Mouse (Mus musculus) adipose tissue, adult 10 weeks (tissue): Measurements from ENCODE around the gene 2900026A02Rik. TPM values are rescaled to one million over a fixed set of nuclear protein-coding genes. Genes with fewer than 3 reads are reported as not detected.

Experiments
- polyA plus RNA-seq: library from polyadenylated mRNA; stranded (reverse); fragments of 350-450 nt; fragmentation: Illumina TruSeq; extraction: RNeasy Lipid Tissue Mini Kit (QIAGEN cat#74804); gene quantifications from one replicate; pipeline ENCODE4 v1.2.3, GENCODE M21; 2014; ENCODE audit warnings: low read depth, low replicate concordance

The 2900026A02Rik gene
- polyA plus RNA-seq, result 19.1 TPM

DNA sequence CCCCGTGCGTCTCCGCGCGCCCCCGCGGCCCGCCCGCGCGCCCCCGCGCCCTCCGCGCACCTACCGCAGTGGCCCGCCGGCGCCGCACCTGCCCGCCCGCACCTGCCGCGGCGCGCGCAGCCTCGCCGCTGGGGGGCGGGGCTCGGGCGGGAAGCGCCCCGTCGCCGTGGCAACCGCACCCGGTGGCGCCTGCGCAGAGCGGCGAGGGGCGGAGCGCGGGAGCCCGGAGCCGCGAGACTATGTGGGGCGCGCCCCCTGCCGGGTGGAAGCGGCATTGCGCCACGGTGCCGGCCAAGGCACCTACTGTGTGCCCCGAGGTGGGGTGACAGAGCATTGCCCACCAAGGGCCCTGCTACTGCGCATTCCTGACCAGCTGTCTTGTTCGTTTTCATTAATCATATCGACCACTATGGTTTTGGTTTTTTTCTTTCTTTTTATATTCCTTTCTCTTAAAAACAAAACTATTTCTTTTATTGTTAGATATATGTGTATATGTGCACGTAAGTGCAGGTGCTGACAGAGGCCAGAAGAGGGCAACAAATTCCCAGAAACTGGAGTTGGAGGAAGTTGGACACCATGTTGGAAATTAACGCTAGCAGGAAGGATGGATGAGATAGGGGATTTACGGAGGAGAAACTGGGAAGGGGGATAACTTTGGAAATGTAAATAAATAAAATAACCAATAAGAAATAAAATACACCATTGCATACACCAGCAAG, at the start of gene 2900026A02Rik:
TSS of gene 2900026A02Rik (minus strand) at position 90 of the 719 bp plus-strand sequence.

DNA sequence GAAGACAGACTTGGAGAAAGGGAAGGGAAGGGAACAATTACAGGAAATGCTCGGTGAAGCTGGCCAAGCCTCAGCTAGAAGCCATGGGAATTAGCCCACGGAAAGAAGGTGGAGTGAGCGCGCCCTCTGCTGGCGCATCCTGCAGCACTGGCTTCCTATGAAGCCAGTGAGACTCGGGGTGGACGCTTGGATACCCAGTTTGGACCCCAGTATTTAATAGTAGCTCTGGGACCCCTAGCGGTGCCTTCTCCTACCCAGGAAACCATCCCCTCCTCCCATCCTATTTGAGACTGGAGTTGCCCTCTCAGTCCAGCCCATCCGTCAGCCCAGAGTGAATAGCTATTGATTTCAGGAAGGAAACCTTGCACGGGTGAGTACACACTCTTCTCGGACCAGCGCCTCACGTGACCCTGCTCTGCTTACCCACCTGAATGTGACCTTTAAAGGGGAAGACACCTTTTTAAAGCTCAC, 5.6 kb upstream of the 2900026A02Rik start, which contains the start of gene Tmem211:
TSS of gene Tmem211 (plus strand) at position 278 of the 471 bp plus-strand sequence.

DNA sequence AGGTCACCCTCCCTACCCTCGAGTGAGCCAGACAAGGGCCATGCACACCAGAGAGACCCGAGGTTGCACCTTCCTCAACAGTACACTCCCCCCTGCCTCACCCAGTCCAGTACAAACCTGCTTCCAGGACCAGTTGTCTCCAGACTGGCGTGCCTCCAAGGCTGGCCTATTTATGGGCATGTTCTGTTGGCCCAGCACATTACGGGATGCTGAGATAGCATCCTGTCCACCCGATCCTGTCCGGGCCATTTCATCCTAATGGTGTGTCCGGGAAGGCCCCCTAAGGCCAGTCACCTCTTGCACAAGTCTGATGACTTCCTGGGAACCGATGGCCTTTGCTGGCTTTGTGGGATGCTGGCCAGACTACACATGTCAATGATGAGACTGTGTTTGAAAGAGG, 139.6 kb downstream of the 2900026A02Rik start, which contains the start of gene Crybb3:
TSS of gene Crybb3 (minus strand) at position 146 of the 400 bp plus-strand sequence.

DNA sequence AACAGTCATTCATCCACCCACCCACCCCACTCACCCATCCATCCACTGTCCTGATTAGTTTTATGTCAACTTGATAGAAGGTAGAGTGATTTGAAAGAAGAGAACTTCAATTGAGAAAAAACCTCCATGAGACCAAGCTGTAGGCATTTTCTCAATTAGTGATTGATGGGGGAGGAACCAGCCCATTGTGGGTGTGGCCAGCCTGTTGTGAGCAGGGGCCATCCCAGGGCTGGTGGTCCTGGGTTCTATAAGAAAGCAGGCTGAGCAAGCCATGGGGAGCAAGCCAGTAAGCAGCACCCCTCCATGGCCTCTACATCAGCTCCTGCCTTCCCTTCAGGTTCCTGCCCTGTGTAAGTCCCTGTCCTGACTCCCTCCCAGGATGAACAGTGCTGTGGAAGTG, 151.0 kb downstream of the 2900026A02Rik start, which contains the start of gene Crybb2:
TSS of gene Crybb2 (minus strand) at position 101 of the 400 bp plus-strand sequence.

Other genes starting within 250 kb of the 2900026A02Rik start
- gene Grk3, start 205.4 kb downstream of the 2900026A02Rik start, polyA plus RNA-seq, result 11.4 TPM
- gene Crybb2, start 151.1 kb downstream of the 2900026A02Rik start, polyA plus RNA-seq, result not detected
- gene Crybb3, start 139.7 kb downstream of the 2900026A02Rik start, polyA plus RNA-seq, result 2.4 TPM
- not detected for gene Tmem211, start 5.7 kb upstream of the 2900026A02Rik start, polyA plus RNA-seq
- gene Sgsm1, start 89.5 kb upstream of the 2900026A02Rik start, polyA plus RNA-seq, result 5.6 TPM
- gene Aym1, start 136.1 kb upstream of the 2900026A02Rik start, polyA plus RNA-seq, result not detected